ENCODE assay signal across 29 mouse cellular contexts in genomic region chr17:84620076-84620475, GRCm38 (mm10). TPM values are rescaled to one million over a fixed set of nuclear protein-coding genes. Genes with fewer than 3 reads are reported as not detected.
DNase-seq lines count a peak whose midpoint lies in the region; ATAC-seq and TF ChIP-seq lines count a peak whose summit lies in the region.
"Had no signal": no experiment of that assay in that cellular context is flagged by ENCODE, and none has a peak within 500 bp of the region (broad histone marks: within the 10 kb centered on the region; RNA-seq: fewer than 3 reads in every experiment).

No protein-coding gene starts in this region.

- no peak for ATAC-seq in embryonic facial prominence, embryonic 15.5 days (ENCODE audit: insufficient number of reproducible peaks, low FRiP score, low TSS enrichment, low read depth)
- no peak for ATAC-seq in liver, postnatal 0 days
- ATAC-seq: activated CD4-positive, CD25-positive, alpha-beta regulatory T cell, adult 4 months; forebrain, embryonic 16.5 days had no signal

- H3K27ac ChIP-seq in embryonic facial prominence, embryonic 15.5 days (replicated peaks) = peak overlapping the region; percentile 48
- H3K27ac ChIP-seq in embryonic facial prominence, embryonic 10.5 days (replicated peaks) = no peak overlapping the region
- peak overlapping the region; percentile 69; the same call in 1 of the 2 replicates for H3K27ac ChIP-seq in liver, postnatal 0 days (ENCODE audit: low read depth)
- H3K27ac ChIP-seq: embryonic facial prominence, embryonic 13.5 days; hindbrain, embryonic 14.5 days; left cerebral cortex, adult 2 months; limb, embryonic 12.5 days; macrophage; midbrain, embryonic 10.5 days had no signal

- no peak for DNase-seq in embryonic facial prominence, embryonic 10.5 days (ENCODE audit: low spot score)
- no peak for DNase-seq in liver, postnatal 0 days
- DNase-seq in liver = no peak
- peak; percentile 82 for DNase-seq in Muller cell, postnatal 12 days (ENCODE audit: inconsistent ontology term)
- peak; percentile 57 to 84 for DNase-seq in lung, postnatal 4 days
- DNase-seq in left cerebral cortex, postnatal 14 days (ENCODE audit: low spot score in 2 of 2) = no peak
- DNase-seq in kidney, postnatal 10 days = no peak
- DNase-seq: adrenal gland, postnatal 10 days; cerebellum, adult 11 months; cerebellum, postnatal 10 days; gastrocnemius, postnatal 36 days; heart, postnatal 14 days; kidney, adult 8-10 months; kidney, postnatal 36 days; layer of hippocampus, adult 9-11 months; retina, postnatal 1 day; thymus, adult 2 months had no signal

- no peaks in the 10 kb centered on the region for H3K27me3 ChIP-seq in embryonic facial prominence, embryonic 15.5 days
- no peaks in the 10 kb centered on the region for H3K27me3 ChIP-seq in embryonic facial prominence, embryonic 10.5 days (replicated peaks; ENCODE audit: low read depth, poor library complexity, severe bottlenecking)
- H3K27me3 ChIP-seq in liver, postnatal 0 days (ENCODE audit: insufficient read depth, low read length) = no peaks in the 10 kb centered on the region
- H3K27me3 ChIP-seq: embryonic facial prominence, embryonic 13.5 days; limb, embryonic 12.5 days had no signal

- no peak overlapping the region for H3K9ac ChIP-seq in embryonic facial prominence, embryonic 15.5 days
- H3K9ac ChIP-seq in liver, postnatal 0 days (replicated peaks) = no peak overlapping the region
- H3K9ac ChIP-seq: embryonic facial prominence, embryonic 13.5 days; hindbrain, embryonic 14.5 days; limb, embryonic 12.5 days had no signal

- no peak for TF ChIP-seq CTCF in liver, postnatal 0 days (IDR thresholded peaks at IDR 0.05; ENCODE audit: low read depth)

- WGBS in embryonic facial prominence, embryonic 15.5 days = 79% methylated on average over 3 of the region's 3 CpGs
- 89% methylated on average over 3 of the region's 3 CpGs for WGBS in embryonic facial prominence, embryonic 10.5 days
- WGBS in liver, postnatal 0 days (ENCODE audit: insufficient replicate concordance) = 73% methylated on average over 3 of the region's 3 CpGs

- H3K4me1 ChIP-seq in embryonic facial prominence, embryonic 15.5 days = peaks cover 9% of the 10 kb centered on the region; the same call in 1 of the 2 replicates
- H3K4me1 ChIP-seq in embryonic facial prominence, embryonic 10.5 days = peaks cover 16% of the 10 kb centered on the region
- H3K4me1 ChIP-seq in liver, postnatal 0 days (ENCODE audit: insufficient read depth) = 0 out of 2 replicates have a peak, but pooled peaks cover 2% of the 10 kb centered on the region

- intact Hi-C loops in left cerebral cortex, postnatal 14 days (cut with DNase I) = no loop called here

- no peaks in the 10 kb centered on the region for H3K9me3 ChIP-seq in embryonic facial prominence, embryonic 15.5 days (replicated peaks)
- H3K9me3 ChIP-seq in embryonic facial prominence, embryonic 10.5 days = no peaks in the 10 kb centered on the region; the same call in 1 of the 2 replicates
- H3K9me3 ChIP-seq in liver, postnatal 0 days (ENCODE audit: low read length) = no peaks in the 10 kb centered on the region; the same call in 1 of the 2 replicates
- H3K9me3 ChIP-seq: embryonic facial prominence, embryonic 13.5 days; midbrain, embryonic 10.5 days had no signal

- H3K4me3 ChIP-seq in embryonic facial prominence, embryonic 15.5 days (replicated peaks) = no peak overlapping the region
- no peak overlapping the region for H3K4me3 ChIP-seq in embryonic facial prominence, embryonic 10.5 days
- no peak overlapping the region for H3K4me3 ChIP-seq in liver, postnatal 0 days (ENCODE audit: low read depth, low read length)
- H3K4me3 ChIP-seq: embryonic facial prominence, embryonic 13.5 days; left cerebral cortex, adult 2 months; limb, embryonic 12.5 days; midbrain, embryonic 10.5 days had no signal

- TF ChIP-seq EP300 in liver, postnatal 0 days (IDR thresholded peaks at IDR 0.05; ENCODE audit: low read depth) = no peak

- H3K36me3 ChIP-seq in embryonic facial prominence, embryonic 15.5 days = peaks cover 4% of the 10 kb centered on the region
- peaks cover 6% of the 10 kb centered on the region for H3K36me3 ChIP-seq in embryonic facial prominence, embryonic 10.5 days (replicated peaks)
- H3K36me3 ChIP-seq in liver, postnatal 0 days (replicated peaks; ENCODE audit: insufficient read depth, low read length) = no peaks in the 10 kb centered on the region

- no peak overlapping the region for H3K4me2 ChIP-seq in embryonic facial prominence, embryonic 15.5 days (replicated peaks)
- H3K4me2 ChIP-seq in liver, postnatal 0 days (ENCODE audit: low read depth, low read length) = no peak overlapping the region
- H3K4me2 ChIP-seq: embryonic facial prominence, embryonic 13.5 days; heart, embryonic 11.5 days; hindbrain, embryonic 14.5 days; limb, embryonic 12.5 days had no signal

RNA-seq across cellular contexts. Expression of gene Dync2li1, which starts 6.2 kb away (rescaled TPM):
- polyA plus RNA-seq in embryonic facial prominence, embryonic 15.5 days (2015; fragmentation: Nextera tagmentation; extraction: Ambion mirVana) = 35.3 and 39.7 TPM in 2 replicates
- polyA plus RNA-seq in embryonic facial prominence, embryonic 10.5 days (2016; fragmentation: Nextera tagmentation; extraction: Ambion mirVana) = 29.4 and 34.6 TPM in 2 replicates
- polyA plus RNA-seq in liver, postnatal 0 days (2015; fragmentation: Nextera tagmentation; extraction: Ambion mirVana) = 2.4 and 3.4 TPM in 2 replicates
- total RNA-seq in left cerebral cortex, postnatal 14 days (2021) = 10 to 100 TPM; 22.1 to 24.3 TPM

RNA-seq across cellular contexts. Expression of gene Abcg8, which starts 56.0 kb away (rescaled TPM):
- 0.13 and 0.16 TPM in 2 replicates for polyA plus RNA-seq in embryonic facial prominence, embryonic 15.5 days (2015; fragmentation: Nextera tagmentation; extraction: Ambion mirVana)
- 0.10 and 0.15 TPM in 2 replicates for polyA plus RNA-seq in embryonic facial prominence, embryonic 10.5 days (2016; fragmentation: Nextera tagmentation; extraction: Ambion mirVana)
- polyA plus RNA-seq in liver, postnatal 0 days (2015; fragmentation: Nextera tagmentation; extraction: Ambion mirVana) = 5.6 and 7.4 TPM in 2 replicates
- total RNA-seq in left cerebral cortex, postnatal 14 days (2021) = under 1 TPM in 1 of 2 experiments, not detected in 1; 0.15 TPM
- total RNA-seq: gastrocnemius, postnatal 36 days; heart, postnatal 14 days; left cerebral cortex, adult 2 months; monocyte, adult 5-6 weeks had no signal
- polyA plus RNA-seq: activated CD4-positive, CD25-positive, alpha-beta regulatory T cell, adult 4 months; forebrain, embryonic 16.5 days; heart, embryonic 11.5 days; macrophage; neural tube, embryonic 11.5 days had no signal

Comparison
In these comparisons a context has a peak if more than half of its experiments do, and no peak if none do; other contexts are left out.
1. DNase-seq: peak in Muller cell, postnatal 12 days (single experiment) and lung, postnatal 4 days (2 of 2); none in embryonic facial prominence, embryonic 10.5 days (single experiment), liver, postnatal 0 days (single experiment), liver (single experiment), left cerebral cortex, postnatal 14 days (0 of 2) and kidney, postnatal 10 days (single experiment).